Mouse (Mus musculus): ENCODE measurements around the gene Pla2g5.
"Not testable (repeated sequence)": the region's sequence is repeated elsewhere in the genome, so short reads cannot be mapped to it uniquely, and the experiment has no call there.

Pla2g5 gene

DNA sequence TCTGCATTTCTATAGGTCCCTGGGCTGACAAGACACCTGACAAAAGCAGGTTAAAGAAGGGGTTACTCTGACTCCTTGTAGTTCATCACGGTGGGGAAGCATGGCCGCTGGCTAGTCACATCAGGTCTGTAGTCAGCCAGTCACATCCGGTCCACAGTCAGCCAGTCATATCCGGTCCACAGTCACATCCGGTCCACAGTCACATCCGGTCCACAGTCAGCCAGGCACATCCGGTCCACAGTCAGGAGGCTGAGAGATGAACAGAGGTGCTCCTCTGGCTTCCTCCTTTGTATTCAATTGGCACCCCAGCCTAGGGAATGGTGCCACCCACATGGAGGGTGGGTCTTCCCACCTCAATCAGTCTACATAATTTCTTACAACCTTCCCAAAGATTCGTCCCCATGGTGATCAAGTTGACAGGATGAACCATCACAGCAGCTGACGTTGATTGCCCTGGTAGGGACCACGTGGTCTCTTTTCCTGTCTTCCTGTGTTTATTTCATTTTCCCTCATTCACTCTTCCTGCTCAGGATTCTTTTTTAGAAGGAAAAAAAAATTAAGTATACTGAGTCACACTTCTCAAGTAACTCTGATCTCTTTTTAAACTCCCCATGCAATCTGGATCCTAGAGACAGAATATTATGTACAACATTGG, at the start of gene Pla2g5:
Pla2g5 (minus strand) TSS at position 139 of the 655 bp plus-strand sequence.
- DNase-seq (ENCODE audit: low read depth in 1 of 2, low spot score in 2 of 2) = no peak

DNA sequence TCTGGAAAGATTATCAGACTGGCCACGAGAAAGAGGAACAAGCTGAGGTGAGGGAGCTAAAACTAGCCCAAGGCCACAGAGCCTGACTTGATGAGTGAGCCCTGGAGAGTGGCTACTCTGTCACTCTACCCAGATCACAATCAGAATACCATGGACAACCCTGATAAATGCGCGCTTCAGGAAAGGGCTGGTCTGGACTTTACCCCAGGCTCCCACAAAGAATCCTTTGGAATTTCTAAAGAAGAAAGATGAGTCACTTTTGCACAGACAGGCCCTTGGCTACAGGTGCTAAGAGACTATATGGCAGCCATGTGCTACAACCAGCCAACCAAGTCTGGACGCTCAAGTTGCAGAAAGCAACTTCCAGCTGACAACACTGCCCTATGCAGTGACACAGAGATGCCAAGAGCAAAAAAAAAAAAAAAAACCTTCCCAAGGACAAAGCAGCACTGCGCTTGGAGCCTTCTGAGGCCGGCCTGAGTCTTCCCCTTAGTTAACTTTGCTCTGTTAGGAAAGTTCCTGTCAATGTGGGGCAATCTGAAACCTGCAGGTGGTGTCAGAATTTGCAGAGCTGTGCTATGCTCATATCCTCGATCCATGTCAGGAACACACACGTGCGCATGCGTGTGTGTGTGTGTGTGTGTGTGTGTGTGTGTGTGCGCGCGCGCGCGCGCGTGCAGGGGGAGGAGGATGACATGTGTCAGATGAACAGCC, 42.5 kb upstream of the Pla2g5 start:
- DNase-seq (ENCODE audit: low read depth in 1 of 2, low spot score in 2 of 2) = no peak

DNA sequence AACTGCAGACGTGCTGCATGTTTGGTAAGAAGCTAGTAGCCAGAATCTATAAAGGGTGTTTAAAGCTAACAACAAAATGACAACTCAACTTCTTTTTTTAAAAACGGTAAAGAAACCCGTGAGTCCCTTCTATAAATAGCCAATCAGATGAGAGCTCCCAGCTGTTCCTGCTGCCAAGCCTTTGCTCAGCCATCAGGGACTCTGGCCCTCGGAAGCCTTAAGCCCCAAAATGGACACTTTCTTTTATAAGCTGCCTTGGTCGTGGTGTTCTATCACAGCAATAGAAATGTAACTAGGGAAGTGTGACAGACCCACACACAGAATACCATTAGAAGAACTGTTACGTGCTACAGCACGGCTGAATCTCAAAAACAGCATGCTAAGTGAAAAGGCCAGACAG, 36.1 kb upstream of the Pla2g5 start:
- DNase-seq (ENCODE audit: low read depth in 1 of 2, low spot score in 2 of 2) = no peak

DNA sequence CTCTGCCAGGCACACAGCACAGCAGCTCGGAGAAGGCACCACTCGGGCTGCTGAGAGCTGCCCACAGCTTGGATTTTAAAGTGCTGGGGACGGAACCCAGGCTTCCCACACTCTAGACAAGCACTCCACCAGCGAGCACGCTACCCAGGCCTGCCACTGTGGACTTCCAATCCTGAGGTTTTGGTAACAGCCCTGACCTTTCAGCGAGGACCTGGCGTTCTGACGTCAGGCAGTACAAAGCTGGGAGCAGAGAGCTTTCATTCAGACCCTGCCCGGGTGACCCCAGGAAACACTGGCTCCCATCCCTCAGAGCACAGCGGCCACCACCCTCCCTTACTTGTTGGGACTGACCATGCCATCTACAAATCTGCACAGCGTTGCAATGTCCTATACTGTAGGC, 30.5 kb upstream of the Pla2g5 start:
- DNase-seq (ENCODE audit: low read depth in 1 of 2, low spot score in 2 of 2) = not testable (repeated sequence)

DNA sequence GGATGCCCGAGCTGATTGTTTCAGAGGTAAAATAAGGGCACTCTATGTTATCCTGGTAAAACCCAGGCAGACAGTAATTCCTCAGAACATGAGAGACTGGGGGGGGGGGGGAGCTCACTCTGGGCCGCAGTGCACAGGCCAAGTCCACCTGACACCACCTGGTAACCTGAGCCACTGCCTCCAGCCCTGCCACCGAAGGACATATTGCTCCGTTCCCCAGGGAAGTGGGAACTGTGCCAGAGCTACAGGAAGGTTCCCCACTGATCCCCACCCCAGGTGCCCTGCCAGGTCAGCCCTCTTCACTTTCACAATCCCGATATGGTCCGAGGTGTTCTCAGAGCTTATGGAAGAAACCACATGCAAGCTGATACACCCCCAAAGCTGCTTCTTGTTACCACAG, 29.4 kb upstream of the Pla2g5 start:
- DNase-seq (ENCODE audit: low read depth in 1 of 2, low spot score in 2 of 2) = no peak

DNA sequence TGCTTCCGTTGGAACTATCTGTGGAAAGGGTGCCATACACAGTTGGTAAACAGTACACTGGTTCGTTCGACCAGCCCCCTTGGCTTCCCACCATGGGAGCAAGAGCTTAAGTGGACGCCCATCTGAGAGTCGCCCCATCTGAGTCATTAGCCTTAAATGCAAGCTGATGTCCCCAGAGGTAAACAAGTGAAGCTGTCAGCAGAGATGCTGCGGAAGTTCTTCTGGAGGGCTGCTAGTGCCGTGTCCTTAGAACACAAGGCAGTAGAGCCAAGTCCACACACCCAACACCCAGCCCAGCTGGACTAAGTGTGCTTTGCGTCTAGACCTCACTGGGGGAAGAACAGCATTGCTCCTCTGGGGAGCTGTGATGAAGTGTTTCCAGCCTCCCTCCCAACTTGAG, 26.4 kb upstream of the Pla2g5 start:
- DNase-seq (ENCODE audit: low read depth in 1 of 2, low spot score in 2 of 2) = no peak

DNA sequence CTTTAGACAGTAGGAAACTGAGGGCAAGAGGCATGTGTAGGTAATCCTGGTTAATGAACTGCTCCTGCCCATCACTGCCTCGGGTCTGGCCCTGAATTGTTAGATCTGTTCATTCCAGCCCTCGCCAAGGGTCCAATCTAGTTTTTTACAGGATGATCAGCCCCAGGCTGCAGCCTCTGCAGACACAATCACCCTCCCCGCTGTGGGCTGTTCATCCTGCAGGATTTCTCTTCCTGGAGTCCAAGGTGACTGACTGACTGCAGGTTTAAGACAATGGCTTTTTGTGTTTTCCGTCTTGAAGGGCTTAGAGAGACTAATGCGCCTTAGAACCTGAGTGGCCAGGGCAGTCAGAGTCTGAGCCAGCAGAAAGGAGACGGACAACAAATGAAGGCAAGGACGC, 25.9 kb upstream of the Pla2g5 start:
- DNase-seq (ENCODE audit: low read depth in 1 of 2, low spot score in 2 of 2) = no peak

DNA sequence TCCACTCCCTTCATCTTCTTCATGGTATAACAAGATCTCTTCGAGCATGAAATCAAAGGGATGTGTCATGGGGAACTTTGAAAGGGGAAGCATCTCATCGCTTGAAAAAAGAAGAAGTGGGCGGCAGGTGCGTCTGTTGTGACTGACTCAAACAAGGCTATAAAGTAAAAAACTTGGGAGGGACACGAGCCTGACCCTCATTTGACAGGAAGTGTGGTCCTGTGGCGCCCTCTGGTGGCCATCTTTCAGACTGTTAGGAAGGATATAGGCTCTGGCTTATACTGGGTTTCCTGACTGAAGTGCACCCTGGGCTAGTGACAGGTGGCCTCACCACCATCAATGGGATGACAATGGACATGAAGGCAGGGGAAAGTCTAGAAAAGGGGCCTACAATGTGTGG, 21.0 kb upstream of the Pla2g5 start:
- peak; percentile 71 to 79 for DNase-seq (ENCODE audit: low read depth in 1 of 2, low spot score in 2 of 2)

DNA sequence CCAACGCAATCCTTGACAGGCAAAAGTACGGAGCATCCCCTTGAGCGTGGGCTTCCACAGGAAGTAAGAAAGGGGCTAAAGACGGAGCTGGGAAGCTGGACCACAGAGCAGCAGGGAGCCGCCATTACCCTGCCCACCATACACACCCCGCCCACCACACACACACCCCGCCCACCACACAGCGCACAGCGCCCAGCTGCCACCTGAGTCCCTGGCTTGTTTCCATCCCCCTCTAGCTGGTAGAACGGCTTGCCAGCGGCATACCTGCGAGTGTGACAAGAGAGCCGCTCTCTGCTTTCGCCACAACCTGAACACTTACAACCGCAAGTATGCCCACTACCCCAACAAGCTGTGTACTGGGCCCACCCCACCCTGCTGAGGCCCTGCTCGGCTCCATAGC, 18.9 kb upstream of the Pla2g5 start:
- no peak for DNase-seq (ENCODE audit: low read depth in 1 of 2, low spot score in 2 of 2)

DNA sequence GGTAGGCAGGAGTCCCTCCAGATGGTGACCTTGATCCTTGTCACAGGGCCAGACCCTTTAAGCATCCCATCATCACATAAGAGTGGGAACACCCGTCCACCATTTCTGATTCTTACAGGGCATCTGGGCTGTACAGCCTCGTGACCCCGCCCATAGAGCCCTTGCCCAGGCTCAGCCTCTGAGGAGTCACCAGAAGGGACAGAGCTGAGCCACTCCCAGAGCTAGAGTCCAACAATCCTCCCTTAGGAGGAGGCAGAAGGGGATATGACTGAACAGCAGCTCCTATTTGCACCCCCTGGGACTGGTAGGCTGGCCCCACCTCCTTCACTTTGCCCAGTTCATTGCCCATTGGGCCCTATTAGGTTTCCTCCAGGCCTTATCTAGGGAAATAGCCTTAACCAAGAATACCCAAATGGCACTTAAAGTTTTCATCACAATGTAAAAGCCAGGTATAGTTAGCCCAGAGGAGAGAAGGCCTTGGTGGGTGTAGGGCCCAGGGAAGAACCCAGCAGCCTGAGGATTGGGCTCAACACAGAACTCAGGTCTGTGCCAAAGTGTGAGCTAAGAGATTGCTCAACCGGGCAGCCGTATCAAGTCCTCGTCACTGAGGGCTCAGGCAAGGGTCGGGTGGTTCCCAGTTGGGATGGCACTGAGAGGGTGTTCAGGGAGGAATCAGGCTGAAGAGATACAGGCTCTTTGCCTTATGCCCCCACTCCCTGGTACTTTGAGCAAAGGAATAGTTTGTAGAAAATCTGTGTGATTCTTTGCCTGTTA, 17.7 kb upstream of the Pla2g5 start:
- no peak for DNase-seq (ENCODE audit: low read depth in 1 of 2, low spot score in 2 of 2)

DNA sequence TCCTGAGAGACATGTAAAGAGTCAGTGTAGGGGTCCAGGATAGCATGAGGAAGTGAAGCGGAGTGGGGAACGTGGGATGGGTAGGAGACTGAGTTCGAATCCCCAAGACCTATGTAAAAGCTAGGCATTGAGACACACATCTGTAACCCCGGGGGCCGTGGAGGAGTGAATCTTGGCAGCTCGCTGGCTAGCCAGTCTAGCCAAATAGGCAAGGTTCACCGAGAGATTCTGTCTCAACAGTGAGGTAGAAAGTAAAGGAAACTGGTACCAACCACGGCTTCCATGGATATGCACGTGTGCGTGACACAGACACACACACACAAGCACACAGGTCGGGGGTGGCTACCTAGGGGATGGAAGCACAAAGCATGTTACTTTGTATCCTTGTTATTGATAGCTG, 16.5 kb upstream of the Pla2g5 start:
- DNase-seq (ENCODE audit: low read depth in 1 of 2, low spot score in 2 of 2) = no peak

DNA sequence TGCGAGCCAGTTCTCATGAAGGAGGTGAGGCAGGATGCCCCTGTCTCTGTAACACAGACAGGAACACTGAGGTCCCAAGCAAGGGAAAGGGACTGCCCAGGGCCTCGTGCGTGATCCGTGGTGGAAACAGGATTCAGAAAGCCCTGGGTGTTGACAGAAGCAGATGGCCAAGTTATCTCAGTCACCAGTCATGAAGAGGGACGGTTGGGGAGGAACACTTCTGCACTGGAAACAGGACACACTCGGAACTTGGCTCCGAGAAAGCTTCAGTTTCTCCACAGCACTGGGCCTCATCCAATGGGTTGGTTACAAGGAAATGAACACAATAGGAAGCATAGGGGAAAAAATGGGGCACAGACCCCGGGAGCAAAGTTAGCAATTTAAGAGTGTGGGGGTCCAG, 15.5 kb upstream of the Pla2g5 start:
- no peak for DNase-seq (ENCODE audit: low read depth in 1 of 2, low spot score in 2 of 2)

DNA sequence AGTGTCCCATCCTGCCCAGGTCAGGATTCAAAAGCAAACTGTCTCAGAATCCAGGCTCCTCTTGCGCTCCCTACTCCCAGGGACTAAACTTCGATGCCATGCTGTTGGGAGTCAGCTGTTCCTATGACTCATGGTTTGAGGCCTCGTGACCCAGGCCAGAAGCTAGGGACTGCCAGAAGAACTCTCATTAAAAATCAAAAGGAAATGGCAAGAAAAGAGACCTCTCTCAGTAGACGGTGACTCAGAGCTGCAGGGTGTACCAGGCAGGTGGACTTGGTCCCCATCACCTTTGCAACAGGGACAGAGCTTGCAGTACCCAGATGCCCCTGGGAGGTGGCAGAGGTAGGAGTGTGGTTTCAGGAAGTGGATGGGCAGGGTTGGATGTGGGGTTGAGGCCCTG, 14.4 kb upstream of the Pla2g5 start, which contains the start of gene Pla2g2e:
Pla2g2e (plus strand) TSS at position 212 of the 400 bp plus-strand sequence.
- DNase-seq (ENCODE audit: low read depth in 1 of 2, low spot score in 2 of 2) = no peak

DNA sequence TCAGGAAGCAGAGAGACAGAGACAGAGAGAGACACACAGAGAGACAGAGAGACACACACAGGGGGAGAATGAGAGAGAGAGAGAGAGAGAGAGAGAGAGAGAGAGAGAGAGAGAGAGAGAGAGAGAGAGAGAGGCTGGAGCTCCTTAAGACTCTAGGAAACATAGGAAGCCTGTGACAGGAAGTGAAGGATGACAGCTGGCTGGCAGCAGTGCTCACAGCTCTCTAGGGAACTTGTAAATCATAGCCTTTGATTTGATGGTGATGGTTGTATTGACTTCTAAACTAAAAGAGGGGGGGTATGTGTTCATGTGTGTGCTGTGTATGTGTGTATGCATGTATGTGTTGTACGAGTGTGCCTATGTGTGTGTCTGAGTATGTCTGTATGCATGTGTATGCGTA, 12.7 kb upstream of the Pla2g5 start:
- DNase-seq (ENCODE audit: low read depth in 1 of 2, low spot score in 2 of 2) = no peak

DNA sequence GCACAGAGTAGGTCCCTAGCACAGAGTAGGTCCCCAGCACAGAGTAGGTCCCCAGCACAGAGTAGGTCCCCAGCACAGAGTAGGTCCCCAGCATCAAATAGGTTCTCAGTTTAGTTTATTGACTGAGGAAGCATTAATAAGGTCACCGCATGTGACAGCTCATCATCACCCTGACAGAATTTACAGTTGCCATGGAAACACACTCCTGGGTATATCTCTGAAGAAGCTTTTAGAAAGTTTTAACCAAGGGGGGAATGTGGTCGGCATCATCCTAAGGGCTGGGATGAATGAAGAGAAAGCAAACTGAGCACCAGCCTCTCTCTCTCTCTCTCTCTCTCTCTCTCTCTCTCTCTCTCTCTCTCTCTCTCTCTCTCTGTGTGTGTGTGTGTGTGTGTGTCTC, 12.0 kb upstream of the Pla2g5 start:
- DNase-seq (ENCODE audit: low read depth in 1 of 2, low spot score in 2 of 2) = not testable (repeated sequence)

DNA sequence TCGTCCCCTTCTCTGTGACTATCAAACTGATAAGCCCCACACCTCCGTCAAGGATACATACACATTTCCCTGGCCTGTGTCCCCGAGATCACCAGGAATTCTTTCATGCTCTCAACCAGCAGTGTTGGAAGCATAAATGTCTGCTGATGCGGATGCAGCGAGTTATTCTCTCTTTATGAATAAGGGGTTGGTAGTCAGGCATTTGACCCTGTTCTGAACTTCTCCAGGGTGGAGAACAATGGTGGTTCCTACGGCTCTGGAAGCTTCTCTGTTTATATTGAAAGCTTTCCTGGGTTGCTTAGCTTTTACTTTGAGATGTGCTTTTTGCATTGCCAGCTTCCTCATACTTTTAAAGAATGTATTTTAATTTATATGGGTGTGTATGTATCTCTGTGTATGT, 10.6 kb upstream of the Pla2g5 start, which contains the start of gene Gm13030:
Gm13030 (minus strand) TSS at position 101 of the 400 bp plus-strand sequence.
- no peak for DNase-seq (ENCODE audit: low read depth in 1 of 2, low spot score in 2 of 2)

DNA sequence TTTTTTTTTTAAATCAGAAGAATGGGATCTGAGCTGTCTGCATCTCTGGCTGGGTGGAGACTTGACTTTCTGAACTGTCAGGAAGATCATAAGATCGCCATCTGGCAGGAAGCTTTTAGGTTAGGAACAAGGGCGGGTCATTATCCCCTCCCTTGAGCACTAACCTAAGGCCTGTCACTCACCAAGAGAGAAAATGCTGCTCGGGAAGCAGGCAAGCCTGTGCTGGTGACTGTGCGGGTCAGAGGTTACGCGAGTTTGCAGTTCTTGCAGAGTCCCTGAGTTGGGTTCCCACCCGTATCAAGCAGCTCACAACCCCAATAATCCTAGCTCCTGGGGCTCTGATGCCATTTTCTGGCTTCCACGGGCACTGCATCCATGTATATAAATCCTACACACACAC, 5.4 kb upstream of the Pla2g5 start:
- no peak for DNase-seq (ENCODE audit: low read depth in 1 of 2, low spot score in 2 of 2)

DNA sequence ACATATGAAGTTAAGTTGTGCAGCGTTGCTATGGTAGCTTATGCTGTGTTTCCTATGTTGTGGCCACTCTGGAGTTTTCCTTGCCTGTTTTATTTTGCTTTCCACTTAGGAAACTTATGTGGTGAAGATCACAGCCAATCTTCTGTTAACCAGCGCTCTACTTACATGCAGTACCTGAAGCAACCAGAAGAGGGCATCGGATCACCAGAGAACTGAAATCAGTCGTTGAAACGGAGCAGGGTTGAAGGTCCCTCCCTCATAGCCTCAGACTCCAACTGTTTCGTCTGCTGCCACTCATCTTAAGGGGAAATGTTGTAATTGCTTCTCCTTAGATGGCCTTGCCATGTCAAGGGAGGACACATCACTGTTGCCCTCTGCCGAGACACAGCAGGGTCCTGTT, 3.1 kb upstream of the Pla2g5 start:
- DNase-seq (ENCODE audit: low read depth in 1 of 2, low spot score in 2 of 2) = peak; percentile 22 to 44

DNA sequence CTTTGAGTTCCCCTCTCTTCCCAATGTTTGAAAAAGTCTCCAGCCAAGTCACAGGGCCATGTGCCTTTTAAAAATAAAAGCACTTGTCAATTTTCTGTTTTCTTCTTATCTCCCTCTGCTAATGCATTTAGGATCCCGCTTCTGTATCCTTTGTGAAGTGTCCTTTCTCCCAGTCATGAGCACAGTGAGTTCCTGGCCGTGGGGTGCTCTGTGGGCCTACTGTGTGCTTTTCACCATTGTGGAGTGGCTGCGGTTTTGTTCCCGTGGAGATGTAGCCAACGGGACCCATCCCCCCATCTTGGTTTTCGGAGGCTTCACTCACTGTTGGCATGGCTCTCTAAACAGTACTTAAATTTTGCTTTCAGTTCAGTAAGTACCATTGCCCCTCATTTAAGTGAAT, 2.7 kb upstream of the Pla2g5 start:
- no peak for DNase-seq (ENCODE audit: low read depth in 1 of 2, low spot score in 2 of 2)

DNA sequence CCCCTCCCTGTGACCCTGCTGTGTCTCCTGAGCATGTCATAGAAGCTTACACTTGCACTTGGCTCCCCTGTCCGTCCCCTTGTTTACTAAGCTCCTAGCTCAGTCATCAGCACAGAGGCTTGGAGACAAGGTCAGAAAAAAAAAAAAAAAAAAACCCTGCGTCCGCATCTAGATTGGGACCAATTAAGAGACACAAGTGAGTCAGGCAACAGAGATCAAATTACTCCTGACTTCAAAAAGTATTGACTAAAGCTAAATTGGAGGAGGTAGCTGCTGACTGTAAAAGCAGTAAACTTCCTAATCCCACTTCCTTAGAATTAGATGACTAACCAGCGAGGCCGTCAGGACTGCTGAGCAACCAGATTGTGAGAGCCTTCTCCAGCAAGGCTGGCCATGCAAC, 1.8 kb upstream of the Pla2g5 start:
- no peak for DNase-seq (ENCODE audit: low read depth in 1 of 2, low spot score in 2 of 2)

DNA sequence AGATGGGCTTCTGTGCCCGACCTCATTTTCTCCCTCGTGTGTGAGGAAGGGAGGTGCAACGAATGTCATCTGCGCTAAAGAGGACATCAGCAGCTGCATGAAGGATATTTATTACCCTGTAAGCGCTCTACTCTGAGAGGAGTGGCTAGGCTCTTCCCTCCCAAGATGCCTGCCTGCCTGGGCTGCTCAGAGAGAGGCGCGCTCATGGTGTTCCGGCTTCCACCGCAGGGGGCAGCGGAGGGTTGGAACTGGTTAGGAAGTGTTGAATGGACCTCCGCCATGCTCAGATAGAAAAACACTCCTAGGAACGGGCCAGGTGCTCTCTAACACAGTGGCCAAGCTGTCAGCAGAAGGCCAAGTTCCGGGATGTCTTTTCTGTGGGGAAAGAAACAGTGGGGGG, 3.6 kb downstream of the Pla2g5 start:
- no peak for DNase-seq (ENCODE audit: low read depth in 1 of 2, low spot score in 2 of 2)

DNA sequence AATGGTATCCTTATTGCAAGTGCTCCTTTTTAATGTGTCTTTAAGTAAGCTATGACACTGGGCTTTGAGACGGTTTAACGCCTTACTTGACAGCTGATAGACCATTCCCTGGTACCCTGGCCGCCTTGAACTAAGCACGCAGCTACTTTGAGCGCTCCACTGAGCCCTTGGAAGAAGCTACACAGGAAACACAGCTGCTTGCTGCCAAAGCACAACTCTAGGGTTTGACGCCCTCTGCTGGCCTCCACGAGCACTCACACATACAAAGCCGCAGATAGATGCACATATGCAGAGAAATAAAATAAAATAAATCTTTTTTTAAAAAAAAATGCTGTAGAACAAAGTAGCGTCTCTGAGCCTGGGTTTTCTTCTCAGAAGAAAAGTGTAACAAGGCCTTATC, 4.0 kb downstream of the Pla2g5 start:
- DNase-seq (ENCODE audit: low read depth in 1 of 2, low spot score in 2 of 2) = no peak
